Mouse (Mus musculus) midbrain, embryonic 10.5 days (tissue): ENCODE data around the gene Krtap4-6. TPM values are rescaled to one million over a fixed set of nuclear protein-coding genes. Genes with fewer than 3 reads are reported as not detected.
"Not testable (repeated sequence)": the region's sequence is repeated elsewhere in the genome, so short reads cannot be mapped to it uniquely, and the experiment has no call there.

ENCODE experiments used
- DNase-seq: peaks from one replicate; pipeline ENCODE4 v3.0.0-alpha.2; 2017; ENCODE audit warnings: low spot score
- H3K27ac ChIP-seq: fragments of 300-500 bp; sonication (generic); replicated peaks from 2 replicates; pipeline ENCODE4 v1.5.1; 2016; ENCODE audit warnings: mild to moderate bottlenecking
- H3K27me3 ChIP-seq: fragments of 300-500 bp; sonication (generic); 2 replicates; pipeline ENCODE4 v1.6.1; 2016; ENCODE audit warnings: low read depth, mild to moderate bottlenecking; ENCODE audit not compliant: poor library complexity, severe bottlenecking
- H3K36me3 ChIP-seq: fragments of 300-500 bp; sonication (generic); 2 replicates; pipeline ENCODE4 v1.6.1; 2016; ENCODE audit warnings: mild to moderate bottlenecking, moderate library complexity
- H3K4me1 ChIP-seq: fragments of 300-500 bp; sonication (generic); 2 replicates; pipeline ENCODE4 v1.6.1; 2016
- H3K4me3 ChIP-seq: fragments of 300-500 bp; sonication (generic); 2 replicates; pipeline ENCODE4 v1.5.1; 2016; ENCODE audit warnings: mild to moderate bottlenecking, moderate library complexity
- H3K9me3 ChIP-seq: fragments of 300-500 bp; sonication (generic); replicated peaks from 2 replicates; pipeline ENCODE4 v1.6.1; 2016; ENCODE audit warnings: mild to moderate bottlenecking
- WGBS: fragments of 180-500 bp; shearing (Covaris S2); methylation state at CpG from one replicate; pipeline ENCODE4 v1.1.7; 2016; 5-methylcytosine and 5-hydroxymethylcytosine counted together
- polyA plus RNA-seq: library from polyadenylated mRNA; unstranded; fragments of >200 nt; fragmentation: Nextera tagmentation; extraction: Ambion mirVana; gene quantifications from 2 replicates; pipeline ENCODE4 v1.2.1, GENCODE M21; 2016

The Krtap4-6 gene
- not detected in 2 replicates for polyA plus RNA-seq

GRCm38 (mm10) chr11:99665860-99666259 lies at the start of gene Krtap4-6:
Gene Krtap4-6 (minus strand): TSS chr11:99665960.
- no peaks in the 10 kb centered on the region for H3K4me1 ChIP-seq
- no peak for DNase-seq
- peak within 1 kb of the TSS; percentile 38; the same call in 1 of the 2 replicates for H3K27ac ChIP-seq
- no peaks in the 10 kb centered on the region for H3K9me3 ChIP-seq
- H3K36me3 ChIP-seq, result no peaks in the 10 kb centered on the region
- H3K4me3 ChIP-seq, result no peak within 1 kb of the TSS
- H3K27me3 ChIP-seq, result no peaks in the 10 kb centered on the region

GRCm38 (mm10) chr11:99690463-99690862 lies 24.7 kb upstream of the Krtap4-6 start, which contains the start of gene Gm14190:
Gene Gm14190 (minus strand): TSS chr11:99690740.
- DNase-seq, result no peak
- WGBS, result 77% methylated on average over 1 of the region's 1 CpGs
- no peaks in the 10 kb centered on the region for H3K36me3 ChIP-seq
- H3K4me1 ChIP-seq, result no peaks in the 10 kb centered on the region
- no peaks in the 10 kb centered on the region for H3K27me3 ChIP-seq
- H3K27ac ChIP-seq, result no peak within 1 kb of the TSS
- no peak within 1 kb of the TSS for H3K4me3 ChIP-seq
- H3K9me3 ChIP-seq, result no peaks in the 10 kb centered on the region

GRCm38 (mm10) chr11:99685235-99685634 lies 19.5 kb upstream of the Krtap4-6 start:
- not testable (repeated sequence) for H3K36me3 ChIP-seq, DNase-seq, H3K27ac ChIP-seq, H3K4me1 ChIP-seq, H3K27me3 ChIP-seq, H3K4me3 ChIP-seq, H3K9me3 ChIP-seq
- WGBS, result 85% methylated on average over 1 of the region's 1 CpGs

- no peak for DNase-seq
- WGBS, result 92% methylated on average over 2 of the region's 2 CpGs
Measured at GRCm38 (mm10) chr11:99683481-99683880, 17.7 kb upstream of the Krtap4-6 start.

GRCm38 (mm10) chr11:99662802-99663201 lies 3.0 kb downstream of the Krtap4-6 start:
- Histone ChIP-seq H3K4me3 (no peak overlapping the region), H3K36me3 (no peaks in the 10 kb centered on the region), H3K9me3 (no peaks in the 10 kb centered on the region), H3K27me3 (no peaks in the 10 kb centered on the region), H3K27ac (no peak overlapping the region), H3K4me1 (peaks cover 4% of the 10 kb centered on the region)
- no peak for DNase-seq
- WGBS, result 89% methylated on average over 10 of the region's 10 CpGs

More at GRCm38 (mm10) chr11:99683481-99683880, 17.7 kb upstream of the Krtap4-6 start:
- no peak overlapping the region for H3K27ac ChIP-seq
- H3K4me1 ChIP-seq, result no peaks in the 10 kb centered on the region
- H3K36me3 ChIP-seq, result no peaks in the 10 kb centered on the region
- no peaks in the 10 kb centered on the region for H3K27me3 ChIP-seq
- H3K9me3 ChIP-seq, result no peaks in the 10 kb centered on the region
- no peak overlapping the region for H3K4me3 ChIP-seq

GRCm38 (mm10) chr11:99659256-99659655 lies 6.5 kb downstream of the Krtap4-6 start:
- no peaks in the 10 kb centered on the region for H3K36me3 ChIP-seq
- H3K4me1 ChIP-seq, result peaks cover 4% of the 10 kb centered on the region
- H3K9me3 ChIP-seq, result no peaks in the 10 kb centered on the region
- no peak overlapping the region for H3K4me3 ChIP-seq
- DNase-seq, result no peak
- H3K27ac ChIP-seq, result no peak overlapping the region
- WGBS, result 92% methylated on average over 4 of the region's 4 CpGs
- H3K27me3 ChIP-seq, result no peaks in the 10 kb centered on the region

- H3K4me3 ChIP-seq, DNase-seq, H3K36me3 ChIP-seq, H3K4me1 ChIP-seq, H3K9me3 ChIP-seq, H3K27me3 ChIP-seq: not testable (repeated sequence)
- peak within 1 kb of the TSS; percentile 59; the same call in 1 of the 2 replicates for H3K27ac ChIP-seq
- WGBS, result 74% methylated on average over 10 of the region's 10 CpGs
Measured at GRCm38 (mm10) chr11:99658467-99659010, 7.2 kb downstream of the Krtap4-6 start, which contains the start of gene Gm11563. Gene Gm11563 (minus strand): TSS chr11:99658960.

GRCm38 (mm10) chr11:99657051-99657450 lies 8.7 kb downstream of the Krtap4-6 start:
- peaks cover 4% of the 10 kb centered on the region for H3K4me1 ChIP-seq

GRCm38 (mm10) chr11:99650136-99650535 lies 15.6 kb downstream of the Krtap4-6 start, which contains the start of gene Gm11555:
Gene Gm11555 (minus strand): TSS chr11:99650236.
- Histone ChIP-seq H3K36me3 (no peaks in the 10 kb centered on the region), H3K27ac (no peak within 1 kb of the TSS), H3K4me1 (no peaks in the 10 kb centered on the region), H3K9me3 (no peaks in the 10 kb centered on the region), H3K27me3 (no peaks in the 10 kb centered on the region), H3K4me3 (no peak within 1 kb of the TSS)
- DNase-seq, result no peak
- 78% methylated on average over 2 of the region's 2 CpGs for WGBS

More at GRCm38 (mm10) chr11:99657051-99657450, 8.7 kb downstream of the Krtap4-6 start:
- Histone ChIP-seq H3K36me3 (no peaks in the 10 kb centered on the region), H3K27ac (no peak overlapping the region), H3K27me3 (no peaks in the 10 kb centered on the region), H3K4me3 (no peak overlapping the region), H3K9me3 (no peaks in the 10 kb centered on the region)
- WGBS, result 61% methylated on average over 5 of the region's 5 CpGs
- DNase-seq, result no peak

- Histone ChIP-seq H3K4me1 (no peaks in the 10 kb centered on the region), H3K27me3 (no peaks in the 10 kb centered on the region), H3K4me3 (no peak overlapping the region), H3K27ac (no peak overlapping the region), H3K9me3 (no peaks in the 10 kb centered on the region), H3K36me3 (no peaks in the 10 kb centered on the region)
- DNase-seq, result no peak
- WGBS, result 90% methylated on average over 15 of the region's 15 CpGs
Measured at GRCm38 (mm10) chr11:99646444-99646843, 19.3 kb downstream of the Krtap4-6 start.

GRCm38 (mm10) chr11:99644351-99644750 lies 21.4 kb downstream of the Krtap4-6 start:
- no peaks in the 10 kb centered on the region for H3K4me1 ChIP-seq
- H3K27me3 ChIP-seq, result no peaks in the 10 kb centered on the region
- no peak overlapping the region for H3K27ac ChIP-seq
- H3K4me3 ChIP-seq, result no peak overlapping the region
- no peaks in the 10 kb centered on the region for H3K9me3 ChIP-seq
- no peaks in the 10 kb centered on the region for H3K36me3 ChIP-seq
- no peak for DNase-seq
- 83% methylated on average over 3 of the region's 3 CpGs for WGBS

GRCm38 (mm10) chr11:99643635-99644139 lies 22.1 kb downstream of the Krtap4-6 start, which contains the start of gene Krtap4-7:
Gene Krtap4-7 (minus strand): TSS chr11:99644089.
- H3K27me3 ChIP-seq, H3K9me3 ChIP-seq, H3K4me1 ChIP-seq, H3K4me3 ChIP-seq, H3K27ac ChIP-seq, H3K36me3 ChIP-seq, DNase-seq: not testable (repeated sequence)
- WGBS, result 82% methylated on average over 9 of the region's 9 CpGs

GRCm38 (mm10) chr11:99640926-99641325 lies 24.8 kb downstream of the Krtap4-6 start:
- Histone ChIP-seq H3K4me3 (no peak overlapping the region), H3K9me3 (no peaks in the 10 kb centered on the region), H3K4me1 (no peaks in the 10 kb centered on the region), H3K27ac (no peak overlapping the region), H3K36me3 (no peaks in the 10 kb centered on the region), H3K27me3 (no peaks in the 10 kb centered on the region)
- DNase-seq, result no peak
- 45% methylated on average over 1 of the region's 1 CpGs for WGBS
